Mouse (Mus musculus) megakaryocyte, embryonic 14.5 days (primary cell): ENCODE data around the gene Rorb. TPM values are rescaled to one million over a fixed set of nuclear protein-coding genes. Genes with fewer than 3 reads are reported as not detected.

Experiments
- H3K27me3 ChIP-seq: replicated peaks from 2 replicates; pipeline ENCODE3; 2012; ENCODE audit warnings: inconsistent platforms
- H3K36me3 ChIP-seq: replicated peaks from 2 replicates; pipeline ENCODE3; 2012; ENCODE audit warnings: low read length, inconsistent platforms, mixed read lengths
- H3K4me1 ChIP-seq: 2 replicates; pipeline ENCODE4 v1.6.1; 2012; ENCODE audit warnings: inconsistent platforms
- H3K4me3 ChIP-seq: replicated peaks from 2 replicates; pipeline ENCODE3; 2012; ENCODE audit warnings: moderate library complexity, mild to moderate bottlenecking, inconsistent platforms
- H3K9me3 ChIP-seq: 2 replicates; pipeline ENCODE4 v1.6.1; 2012; ENCODE audit warnings: inconsistent platforms
- FLI1 ChIP-seq: IDR thresholded peaks from 2 replicates; pipeline ENCODE4 v1.6.1; 2012; ENCODE audit warnings: low read length, inconsistent platforms, mixed read lengths
- GATA1 ChIP-seq: IDR thresholded peaks from 3 replicates; pipeline ENCODE4 v1.6.1; 2012; ENCODE audit warnings: mixed read lengths, low read length, inconsistent platforms, borderline replicate concordance
- polyA plus RNA-seq: library from polyadenylated mRNA; stranded (reverse); fragments of >175 nt; gene quantifications from 2 replicates; pipeline ENCODE4 v1.2.3, GENCODE M21; 2012; ENCODE audit warnings: low replicate concordance; ENCODE audit not compliant: insufficient read depth

Rorb gene
- polyA plus RNA-seq, 1 experiment, result 0.17 TPM

DNA sequence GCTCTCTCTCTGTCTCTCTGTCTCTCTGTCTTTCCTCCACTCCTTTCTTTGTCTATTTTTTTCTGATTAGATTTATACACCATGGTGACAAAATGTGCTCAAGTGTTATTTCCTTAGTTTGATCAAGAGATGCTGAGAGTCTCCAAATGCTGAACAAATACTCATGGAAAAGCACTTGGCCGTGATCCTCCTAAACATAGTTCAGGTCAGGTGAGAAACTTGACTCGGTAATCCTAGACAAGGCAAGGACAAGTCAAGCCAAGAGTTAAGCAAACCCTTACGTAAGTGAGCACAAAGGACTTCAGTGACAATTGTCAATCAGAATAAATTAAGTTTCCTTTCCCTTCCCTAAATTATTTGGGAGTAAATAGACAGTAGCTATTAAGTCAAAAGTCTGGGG, 158.2 kb downstream of the Rorb start:
- TF ChIP-seq GATA1, result no peak
- no peaks in the 10 kb centered on the region for H3K27me3 ChIP-seq
- 0 out of 2 replicates have a peak, but pooled peaks cover 11% of the 10 kb centered on the region for H3K9me3 ChIP-seq
- no peaks in the 10 kb centered on the region for H3K36me3 ChIP-seq
- H3K4me3 ChIP-seq, result no peak overlapping the region
- H3K4me1 ChIP-seq, result no peaks in the 10 kb centered on the region

DNA sequence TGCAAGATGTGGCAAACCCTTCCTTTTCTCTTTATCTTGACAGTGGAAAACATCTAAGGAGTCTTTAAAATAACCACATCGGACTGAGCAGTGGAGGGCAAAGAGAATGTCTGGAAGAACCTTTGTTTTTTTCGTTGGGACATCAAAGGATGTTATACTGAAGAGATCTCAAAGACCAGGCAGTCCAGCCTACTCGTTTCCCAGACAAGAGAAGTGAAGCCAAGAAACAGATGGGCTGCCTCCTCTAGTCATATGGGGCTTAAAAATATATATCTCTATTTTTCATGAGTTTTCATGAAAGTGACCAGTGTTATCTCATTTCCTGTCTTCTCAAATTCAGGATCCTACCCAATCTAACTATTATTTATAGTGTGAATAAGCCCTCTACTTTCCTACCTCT, 163.8 kb downstream of the Rorb start:
- H3K4me1 ChIP-seq, result no peaks in the 10 kb centered on the region
- no peaks in the 10 kb centered on the region for H3K36me3 ChIP-seq
- TF ChIP-seq FLI1, result no peak
- 0 out of 2 replicates have a peak, but pooled peaks cover 7% of the 10 kb centered on the region for H3K9me3 ChIP-seq
- H3K4me3 ChIP-seq, result no peak overlapping the region
- H3K27me3 ChIP-seq, result no peaks in the 10 kb centered on the region

- H3K9me3 ChIP-seq, result no peaks in the 10 kb centered on the region
- H3K27me3 ChIP-seq, result no peaks in the 10 kb centered on the region
- TF ChIP-seq GATA1 (no peak), FLI1 (no peak)
- no peak overlapping the region for H3K4me3 ChIP-seq
- no peaks in the 10 kb centered on the region for H3K4me1 ChIP-seq
- H3K36me3 ChIP-seq, result no peaks in the 10 kb centered on the region
Measured at GRCm38 (mm10) chr19:18945265-18945664, 165.7 kb downstream of the Rorb start.

- no peaks in the 10 kb centered on the region for H3K4me1 ChIP-seq
- no peak for TF ChIP-seq GATA1
- no peak for TF ChIP-seq FLI1
Measured at GRCm38 (mm10) chr19:18941391-18941790, 169.6 kb downstream of the Rorb start.

GRCm38 (mm10) chr19:18911755-18912340, 199.1 kb downstream of the Rorb start:
- no peak overlapping the region for H3K4me3 ChIP-seq
- TF ChIP-seq GATA1, result no peak
- no peaks in the 10 kb centered on the region for H3K4me1 ChIP-seq
- H3K9me3 ChIP-seq, result no peaks in the 10 kb centered on the region
- no peaks in the 10 kb centered on the region for H3K36me3 ChIP-seq
- no peaks in the 10 kb centered on the region for H3K27me3 ChIP-seq

More at GRCm38 (mm10) chr19:18941391-18941790, 169.6 kb downstream of the Rorb start:
- Histone ChIP-seq H3K36me3 (no peaks in the 10 kb centered on the region), H3K4me3 (no peak overlapping the region), H3K27me3 (no peaks in the 10 kb centered on the region), H3K9me3 (no peaks in the 10 kb centered on the region)

- Histone ChIP-seq H3K4me1 (no peaks in the 10 kb centered on the region), H3K36me3 (no peaks in the 10 kb centered on the region), H3K9me3 (no peaks in the 10 kb centered on the region), H3K4me3 (no peak overlapping the region), H3K27me3 (no peaks in the 10 kb centered on the region)
- TF ChIP-seq GATA1 (no peak), FLI1 (no peak)
Measured at GRCm38 (mm10) chr19:18909641-18910040, 201.4 kb downstream of the Rorb start.

DNA sequence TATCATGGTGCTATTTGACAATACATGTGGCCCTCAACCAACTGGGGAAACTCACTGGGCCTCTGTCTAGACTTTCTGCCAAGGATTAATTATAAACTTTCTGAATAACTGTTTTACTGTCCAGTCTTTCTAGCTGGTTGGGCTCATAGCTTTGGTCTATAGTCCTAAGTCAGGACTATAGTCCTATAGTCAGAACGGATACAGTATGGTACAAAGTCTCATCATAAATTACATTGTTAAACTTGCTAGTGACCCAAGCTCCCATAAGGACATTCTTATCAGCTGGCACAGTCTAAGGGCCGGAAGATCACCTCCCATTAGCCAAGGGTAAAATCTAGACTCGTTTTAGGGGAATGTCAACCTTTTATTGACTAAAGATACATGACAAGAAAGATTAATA, 205.5 kb downstream of the Rorb start:
- H3K9me3 ChIP-seq, result no peaks in the 10 kb centered on the region
- H3K4me1 ChIP-seq, result no peaks in the 10 kb centered on the region
- H3K4me3 ChIP-seq, result no peak overlapping the region
- TF ChIP-seq FLI1 (no peak), GATA1 (no peak)
- no peaks in the 10 kb centered on the region for H3K36me3 ChIP-seq
- H3K27me3 ChIP-seq, result no peaks in the 10 kb centered on the region

- TF ChIP-seq FLI1 (no peak), GATA1 (no peak)
- H3K4me1 ChIP-seq, result no peaks in the 10 kb centered on the region
- no peaks in the 10 kb centered on the region for H3K27me3 ChIP-seq
- no peaks in the 10 kb centered on the region for H3K36me3 ChIP-seq
- no peaks in the 10 kb centered on the region for H3K9me3 ChIP-seq
- no peak overlapping the region for H3K4me3 ChIP-seq
Measured at GRCm38 (mm10) chr19:18902694-18903067, 208.3 kb downstream of the Rorb start.

GRCm38 (mm10) chr19:18902041-18902693, 208.8 kb downstream of the Rorb start:
- no peaks in the 10 kb centered on the region for H3K27me3 ChIP-seq
- TF ChIP-seq GATA1, result no peak
- TF ChIP-seq FLI1, result no peak

GRCm38 (mm10) chr19:18898238-18898637, 212.8 kb downstream of the Rorb start:
- Histone ChIP-seq H3K4me3 (no peak overlapping the region), H3K9me3 (no peaks in the 10 kb centered on the region), H3K36me3 (no peaks in the 10 kb centered on the region), H3K4me1 (no peaks in the 10 kb centered on the region), H3K27me3 (no peaks in the 10 kb centered on the region)
- TF ChIP-seq FLI1 (no peak), GATA1 (no peak)

More at GRCm38 (mm10) chr19:18902041-18902693, 208.8 kb downstream of the Rorb start:
- H3K4me3 ChIP-seq, result no peak overlapping the region
- no peaks in the 10 kb centered on the region for H3K9me3 ChIP-seq
- no peaks in the 10 kb centered on the region for H3K36me3 ChIP-seq
- no peaks in the 10 kb centered on the region for H3K4me1 ChIP-seq
